Mouse (Mus musculus) heart, postnatal 0 days (tissue): ENCODE data around the gene Creb5. TPM values are rescaled to one million over a fixed set of nuclear protein-coding genes. Genes with fewer than 3 reads are reported as not detected.

Experiments used
- ATAC-seq: fragments of 200-750 bp; cut with Nextera tagmentation; 2 replicates; pipeline ENCODE4 v1.8.0; 2017; ENCODE audit warnings: low read depth, moderate number of reproducible peaks, moderate library complexity; ENCODE audit not compliant: insufficient read depth
- DNase-seq: peaks from one replicate; pipeline ENCODE4 v3.0.0-alpha.2; 2016; ENCODE audit warnings: low spot score
- H3K27ac ChIP-seq: fragments of 300-500 bp; sonication (generic); 2 replicates; pipeline ENCODE4 v1.5.1; 2014; ENCODE audit warnings: low read depth, mild to moderate bottlenecking
- H3K27me3 ChIP-seq: fragments of 300-500 bp; sonication (generic); 2 replicates; pipeline ENCODE4 v1.6.1; 2014; ENCODE audit warnings: low read length, mixed read lengths; ENCODE audit not compliant: control insufficient read depth, insufficient read depth
- H3K36me3 ChIP-seq: fragments of 300-500 bp; sonication (generic); replicated peaks from 2 replicates; pipeline ENCODE4 v1.6.1; 2014; ENCODE audit warnings: low read length, mixed read lengths; ENCODE audit not compliant: control insufficient read depth, insufficient read depth
- H3K4me1 ChIP-seq: fragments of 300-500 bp; sonication (generic); 2 replicates; pipeline ENCODE4 v1.6.1; 2014; ENCODE audit warnings: antibody characterized with exemption; ENCODE audit not compliant: control insufficient read depth, insufficient read depth
- H3K4me2 ChIP-seq: fragments of 300-500 bp; sonication (generic); 2 replicates; pipeline ENCODE4 v1.6.1; 2014; ENCODE audit warnings: low read depth, mild to moderate bottlenecking, low read length, moderate library complexity
- H3K4me3 ChIP-seq: fragments of 300-500 bp; sonication (generic); 2 replicates; pipeline ENCODE4 v1.5.1; 2014; ENCODE audit warnings: low read depth, low read length
- H3K9ac ChIP-seq: fragments of 300-500 bp; sonication (generic); replicated peaks from 2 replicates; pipeline ENCODE4 v1.6.1; 2014; ENCODE audit warnings: low read depth, low read length, mixed read lengths
- H3K9me3 ChIP-seq: fragments of 300-500 bp; sonication (generic); replicated peaks from 2 replicates; pipeline ENCODE4 v1.6.1; 2016; ENCODE audit warnings: low read length; ENCODE audit not compliant: control insufficient read depth
- CTCF ChIP-seq: IDR thresholded peaks from 2 replicates; pipeline ENCODE4 v1.5.1; 2016; ENCODE audit warnings: antibody characterized with exemption, control low read depth, low read depth
- EP300 ChIP-seq: IDR thresholded peaks from 2 replicates; pipeline ENCODE4 v1.6.1; 2016; ENCODE audit warnings: antibody characterized with exemption, low read depth
- WGBS: fragments of 180-500 bp; shearing (Covaris S2); extraction: QIAGEN DNeasy Blood & Tissue Kit; methylation state at CpG from one replicate; pipeline ENCODE4 v1.1.7; 2014; 5-methylcytosine and 5-hydroxymethylcytosine counted together
- polyA plus RNA-seq: library from polyadenylated mRNA; unstranded; fragments of >200 nt; fragmentation: Nextera tagmentation; extraction: Ambion mirVana; gene quantifications from 2 replicates; pipeline ENCODE4 v1.2.1, GENCODE M21; 2015
- total RNA-seq: library from RNA; depleted of rRNA; stranded (reverse); fragments of >200 nt; gene quantifications from 2 replicates; pipeline ENCODE4 v1.2.3, GENCODE M21; 2014; ENCODE audit warnings: low replicate concordance

Gene Creb5
- total and polyA plus RNA-seq, 2 experiments from 2014 or later: 13.5 to 17.8 TPM

DNA sequence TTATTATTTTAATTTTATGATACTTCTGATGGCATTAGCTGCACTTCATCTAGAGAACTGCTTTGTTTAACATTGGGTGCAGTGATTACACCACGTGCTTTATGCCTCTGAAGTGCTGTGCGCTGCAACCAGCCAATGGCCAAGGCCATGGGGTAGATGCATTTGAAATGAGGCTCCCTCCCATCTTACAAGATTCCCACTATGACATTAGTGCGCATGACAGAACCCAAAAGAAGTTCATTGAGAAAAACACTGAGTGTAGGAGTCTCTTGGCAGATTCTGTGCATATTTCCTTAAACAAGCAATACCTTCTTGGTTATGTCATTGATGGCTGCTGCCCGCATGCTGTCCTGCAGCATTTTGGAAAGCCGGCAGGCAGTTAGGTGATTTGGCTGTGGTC, 19.6 kb downstream of the Creb5 start:
- DNase-seq (no peak), ATAC-seq (no peak)
- Histone ChIP-seq H3K9me3 (no peaks in the 10 kb centered on the region), H3K9ac (no peak overlapping the region), H3K4me3 (no peak overlapping the region), H3K36me3 (no peaks in the 10 kb centered on the region), H3K27ac (no peak overlapping the region), H3K27me3 (no peaks in the 10 kb centered on the region), H3K4me2 (no peak overlapping the region), H3K4me1 (peaks cover 37% of the 10 kb centered on the region)
- 84% methylated on average over 5 of the region's 5 CpGs for WGBS
- TF ChIP-seq EP300 (no peak), CTCF (no peak)

DNA sequence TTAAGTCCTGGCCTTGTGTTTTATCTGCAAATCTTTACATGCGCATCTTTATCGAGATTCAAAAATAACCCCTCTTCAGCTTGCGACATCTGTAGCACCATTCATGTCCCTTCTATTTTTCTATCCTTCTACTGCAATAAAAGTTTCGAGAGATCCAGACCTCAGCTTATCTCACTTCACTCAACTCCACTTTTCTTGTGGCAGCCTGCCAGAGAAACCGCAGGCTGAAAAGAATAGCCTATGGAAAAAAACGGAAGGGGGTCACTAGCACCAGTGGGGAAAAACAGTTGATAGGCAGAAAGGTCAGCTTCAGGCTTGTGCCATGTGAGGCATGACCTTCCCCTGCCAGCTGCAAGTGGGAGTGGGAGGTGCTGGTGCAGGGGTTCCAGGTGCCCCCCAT, 21.6 kb downstream of the Creb5 start:
- H3K9ac ChIP-seq: no peak overlapping the region
- DNase-seq (no peak), ATAC-seq (no peak)
- H3K9me3 ChIP-seq: no peaks in the 10 kb centered on the region
- no peak overlapping the region for H3K4me3 ChIP-seq
- peaks cover 29% of the 10 kb centered on the region for H3K4me1 ChIP-seq
- TF ChIP-seq CTCF: no peak
- TF ChIP-seq EP300: no peak
- no peak overlapping the region for H3K27ac ChIP-seq
- peak overlapping the region; percentile 11; the same call in 1 of the 2 replicates for H3K4me2 ChIP-seq
- no peaks in the 10 kb centered on the region for H3K36me3 ChIP-seq
- 6% methylated on average over 6 of the region's 6 CpGs for WGBS
- no peaks in the 10 kb centered on the region for H3K27me3 ChIP-seq

DNA sequence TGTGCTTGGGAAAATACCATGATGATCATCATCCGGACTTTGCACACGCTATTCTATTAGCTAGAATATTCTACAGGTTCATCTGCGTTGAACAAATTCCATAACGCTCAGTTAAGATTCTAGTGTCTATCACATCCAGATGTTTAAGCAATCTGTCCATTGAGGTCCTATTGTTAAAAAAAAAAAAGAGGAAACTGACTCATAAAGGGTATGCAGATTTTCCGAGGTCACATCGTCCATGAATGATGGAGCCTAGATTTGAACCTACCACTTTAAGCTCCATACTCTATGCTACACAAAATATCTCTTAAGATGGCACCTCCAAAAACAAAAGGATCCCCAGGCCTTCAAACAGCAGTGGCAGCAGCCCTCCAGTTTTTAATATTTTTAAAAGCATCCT, 26.5 kb downstream of the Creb5 start:
- Histone ChIP-seq H3K27me3 (no peaks in the 10 kb centered on the region), H3K4me2 (no peak overlapping the region), H3K27ac (no peak overlapping the region), H3K9ac (no peak overlapping the region), H3K36me3 (no peaks in the 10 kb centered on the region), H3K4me1 (peaks cover 5% of the 10 kb centered on the region), H3K9me3 (no peaks in the 10 kb centered on the region), H3K4me3 (no peak overlapping the region)
- no peak for DNase-seq
- TF ChIP-seq CTCF: no peak
- no peak for TF ChIP-seq EP300
- ATAC-seq: no peak
- 80% methylated on average over 6 of the region's 6 CpGs for WGBS

DNA sequence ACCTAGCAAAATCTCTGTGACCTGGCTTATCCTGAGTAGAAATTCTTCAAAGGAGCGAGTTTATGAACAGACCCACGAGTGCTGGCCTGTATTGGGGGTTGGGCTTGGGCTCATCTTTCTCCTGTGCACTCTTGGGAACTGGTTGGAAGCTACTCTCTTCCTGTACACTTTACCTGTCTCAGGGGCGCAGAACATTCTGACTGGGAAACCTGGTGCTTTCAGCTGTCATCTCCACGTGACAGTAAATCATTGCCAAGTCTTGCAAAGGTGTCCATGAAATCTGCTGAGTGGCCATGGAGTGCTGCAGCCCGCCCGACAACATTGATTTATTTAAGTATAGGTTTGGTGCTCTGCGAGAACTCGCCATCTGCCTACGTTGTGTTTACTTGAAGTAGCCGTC, 27.1 kb downstream of the Creb5 start:
- no peak overlapping the region for H3K27ac ChIP-seq

GRCm38 (mm10) chr6:53319543-53320325, 32.7 kb downstream of the Creb5 start:
- Histone ChIP-seq H3K4me3 (no peak overlapping the region), H3K4me1 (0 out of 2 replicates have a peak, but pooled peaks cover 3% of the 10 kb centered on the region), H3K36me3 (no peaks in the 10 kb centered on the region), H3K9ac (no peak overlapping the region), H3K27me3 (no peaks in the 10 kb centered on the region), H3K27ac (no peak overlapping the region), H3K4me2 (0 out of 2 replicates have a peak overlapping the region, but pooled peaks have one; percentile 18), H3K9me3 (no peaks in the 10 kb centered on the region)
- ATAC-seq: no peak
- no peak for DNase-seq
- TF ChIP-seq CTCF (no peak), EP300 (no peak)
- 74% methylated on average over 17 of the region's 17 CpGs for WGBS

More for the DNA sequence above, 27.1 kb downstream of the Creb5 start:
- H3K4me2 ChIP-seq: no peak overlapping the region; the same call in 1 of the 2 replicates
- no peak overlapping the region for H3K9ac ChIP-seq
- H3K36me3 ChIP-seq: no peaks in the 10 kb centered on the region
- DNase-seq: no peak
- WGBS: 56% methylated on average over 10 of the region's 10 CpGs
- H3K4me3 ChIP-seq: no peak overlapping the region
- H3K4me1 ChIP-seq: 0 out of 2 replicates have a peak, but pooled peaks cover 3% of the 10 kb centered on the region
- no peaks in the 10 kb centered on the region for H3K9me3 ChIP-seq
- TF ChIP-seq CTCF (no peak), EP300 (no peak)
- no peak for ATAC-seq
- no peaks in the 10 kb centered on the region for H3K27me3 ChIP-seq

GRCm38 (mm10) chr6:53337398-53337797, 50.3 kb downstream of the Creb5 start:
- peak; percentile 83 for DNase-seq
- Histone ChIP-seq H3K36me3 (0 out of 2 replicates have a peak, but pooled peaks cover 5% of the 10 kb centered on the region), H3K4me1 (peaks cover 15% of the 10 kb centered on the region), H3K27me3 (no peaks in the 10 kb centered on the region), H3K27ac (peak overlapping the region; percentile 21; the same call in 1 of the 2 replicates), H3K9me3 (0 out of 2 replicates have a peak, but pooled peaks cover under 1% of the 10 kb centered on the region), H3K4me3 (no peak overlapping the region), H3K9ac (no peak overlapping the region), H3K4me2 (peak overlapping the region; percentile 33)
- 3% methylated on average over 9 of the region's 9 CpGs for WGBS
- ATAC-seq: peak; percentile 95
- TF ChIP-seq EP300 (peak; percentile 82; the same call in 1 of the 2 replicates), CTCF (no peak)
